In the genomic region with DNA sequence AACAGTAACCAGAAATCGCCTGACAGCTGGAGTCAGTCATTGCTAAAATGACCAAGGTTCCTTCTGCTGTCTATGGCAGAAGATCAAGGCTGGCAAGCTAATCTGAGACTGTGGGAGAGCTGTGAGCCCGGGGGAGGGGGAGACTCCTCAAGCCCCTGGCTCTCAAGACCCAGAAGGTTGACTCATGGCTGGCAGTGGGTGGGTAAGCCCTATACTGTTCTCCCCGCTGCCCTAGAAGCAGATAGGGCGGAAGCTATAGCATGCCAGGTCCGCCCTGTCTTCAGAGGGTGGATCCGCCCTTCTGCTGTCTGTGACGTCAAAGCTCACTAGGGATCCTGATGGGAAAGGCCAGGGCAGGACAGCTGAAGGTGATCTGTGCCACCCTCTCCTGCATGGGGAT, we compare ENCODE assay signal across 14 mouse cellular contexts. TPM values are rescaled to one million over a fixed set of nuclear protein-coding genes. Genes with fewer than 3 reads are reported as not detected.
DNase-seq lines count a peak whose midpoint lies in the region; ATAC-seq and TF ChIP-seq lines count a peak whose summit lies in the region.
"Had no signal": no experiment of that assay in that cellular context is flagged by ENCODE, and none has a peak within 500 bp of the region (broad histone marks: within the 10 kb centered on the region; RNA-seq: fewer than 3 reads in every experiment).

No protein-coding gene starts in this region.

- peak; percentile 41; the same call in 1 of the 2 replicates for ATAC-seq in embryonic facial prominence, embryonic 11.5 days (replicated peaks; ENCODE audit: insufficient number of reproducible peaks, low FRiP score, low TSS enrichment, low read depth)
- peak; percentile 45; the same call in 1 of the 2 replicates for ATAC-seq in lung, embryonic 16.5 days (ENCODE audit: low read depth)
- peak; percentile 44 for ATAC-seq in hindbrain, embryonic 16.5 days

- no peaks in the 10 kb centered on the region for H3K9me3 ChIP-seq in embryonic facial prominence, embryonic 11.5 days (replicated peaks; ENCODE audit: control insufficient read depth, low read length)
- no peaks in the 10 kb centered on the region for H3K9me3 ChIP-seq in embryonic facial prominence, embryonic 10.5 days
- no peaks in the 10 kb centered on the region for H3K9me3 ChIP-seq in lung, embryonic 16.5 days (ENCODE audit: control insufficient read depth, low read length)
- no peaks in the 10 kb centered on the region for H3K9me3 ChIP-seq in hindbrain, embryonic 16.5 days (ENCODE audit: control insufficient read depth, low read length)
- H3K9me3 ChIP-seq: limb, embryonic 12.5 days had no signal

- WGBS in embryonic facial prominence, embryonic 11.5 days, result 39% methylated on average over 7 of the region's 7 CpGs
- 39% methylated on average over 7 of the region's 7 CpGs for WGBS in embryonic facial prominence, embryonic 10.5 days
- WGBS in lung, embryonic 16.5 days, result 40% methylated on average over 7 of the region's 7 CpGs
- 35% methylated on average over 7 of the region's 7 CpGs for WGBS in hindbrain, embryonic 16.5 days

- no peaks in the 10 kb centered on the region for H3K36me3 ChIP-seq in embryonic facial prominence, embryonic 11.5 days (replicated peaks; ENCODE audit: control insufficient read depth, insufficient read depth, low read depth, low read length)
- H3K36me3 ChIP-seq in embryonic facial prominence, embryonic 10.5 days (replicated peaks), result no peaks in the 10 kb centered on the region
- no peaks in the 10 kb centered on the region for H3K36me3 ChIP-seq in lung, embryonic 16.5 days (ENCODE audit: control insufficient read depth, insufficient read depth, low read length)
- H3K36me3 ChIP-seq in hindbrain, embryonic 16.5 days (ENCODE audit: control insufficient read depth, insufficient read depth, low read length), result no peaks in the 10 kb centered on the region
- H3K36me3 ChIP-seq: limb, embryonic 12.5 days had no signal

- no peak overlapping the region for H3K27ac ChIP-seq in embryonic facial prominence, embryonic 11.5 days (replicated peaks; ENCODE audit: low read depth, low read length)
- H3K27ac ChIP-seq in embryonic facial prominence, embryonic 10.5 days (replicated peaks), result no peak overlapping the region
- no peak overlapping the region for H3K27ac ChIP-seq in lung, embryonic 16.5 days (ENCODE audit: low read length)
- H3K27ac ChIP-seq in hindbrain, embryonic 16.5 days (ENCODE audit: low read depth, low read length), result no peak overlapping the region
- H3K27ac ChIP-seq: layer of hippocampus, adult 2 months; limb, embryonic 12.5 days had no signal

- no peaks in the 10 kb centered on the region for H3K4me1 ChIP-seq in embryonic facial prominence, embryonic 11.5 days (ENCODE audit: control insufficient read depth, insufficient read depth, low read length)
- H3K4me1 ChIP-seq in embryonic facial prominence, embryonic 10.5 days, result peaks cover 30% of the 10 kb centered on the region
- peaks cover 6% of the 10 kb centered on the region for H3K4me1 ChIP-seq in lung, embryonic 16.5 days (replicated peaks; ENCODE audit: control insufficient read depth, insufficient read depth, low read length)
- peaks cover 11% of the 10 kb centered on the region for H3K4me1 ChIP-seq in hindbrain, embryonic 16.5 days (ENCODE audit: control insufficient read depth, insufficient read depth, low read depth, low read length)

- no peak overlapping the region for H3K4me3 ChIP-seq in embryonic facial prominence, embryonic 11.5 days (ENCODE audit: low read depth, low read length)
- no peak overlapping the region for H3K4me3 ChIP-seq in embryonic facial prominence, embryonic 10.5 days
- H3K4me3 ChIP-seq in lung, embryonic 16.5 days (ENCODE audit: low read length), result no peak overlapping the region
- no peak overlapping the region for H3K4me3 ChIP-seq in hindbrain, embryonic 16.5 days (ENCODE audit: low read length)
- H3K4me3 ChIP-seq: erythroblast, embryonic 14.5 days; layer of hippocampus, adult 2 months; limb, embryonic 12.5 days had no signal

- DNase-seq in embryonic facial prominence, embryonic 11.5 days (ENCODE audit: low spot score), result no peak
- DNase-seq in embryonic facial prominence, embryonic 10.5 days (ENCODE audit: low spot score), result no peak
- DNase-seq in lung, postnatal 25 days (ENCODE audit: low spot score), result no peak
- peak; percentile 64 for DNase-seq in brain, embryonic 14.5 days (ENCODE audit: low read depth)
- no peak for DNase-seq in spleen, postnatal 36 days (ENCODE audit: low spot score in 2 of 2)
- DNase-seq in layer of hippocampus, postnatal 36 days, result no peak
- DNase-seq: lung, postnatal 14 days; right cerebral cortex, postnatal 14 days had no signal

- no peaks in the 10 kb centered on the region for H3K27me3 ChIP-seq in embryonic facial prominence, embryonic 11.5 days (ENCODE audit: control insufficient read depth, insufficient read depth, low read length)
- peaks cover 59% of the 10 kb centered on the region for H3K27me3 ChIP-seq in embryonic facial prominence, embryonic 10.5 days (replicated peaks; ENCODE audit: low read depth, poor library complexity, severe bottlenecking)
- H3K27me3 ChIP-seq in lung, embryonic 16.5 days (ENCODE audit: control insufficient read depth, insufficient read depth, low read depth, low read length), result no peaks in the 10 kb centered on the region
- no peaks in the 10 kb centered on the region for H3K27me3 ChIP-seq in hindbrain, embryonic 16.5 days (replicated peaks; ENCODE audit: control insufficient read depth, insufficient read depth, low read length)

- TF ChIP-seq CTCF in brain, embryonic 14.5 days (IDR thresholded peaks at IDR 0.05; ENCODE audit: borderline replicate concordance, extremely low read depth, insufficient read depth, insufficient read length), result no peak

- H3K9ac ChIP-seq in embryonic facial prominence, embryonic 11.5 days (replicated peaks; ENCODE audit: low read length), result no peak overlapping the region
- no peak overlapping the region for H3K9ac ChIP-seq in lung, embryonic 16.5 days (ENCODE audit: low read length)
- H3K9ac ChIP-seq in hindbrain, embryonic 16.5 days (ENCODE audit: low read depth, low read length), result no peak overlapping the region
- H3K9ac ChIP-seq: limb, embryonic 12.5 days had no signal

- H3K4me2 ChIP-seq in embryonic facial prominence, embryonic 11.5 days (ENCODE audit: low read depth, low read length), result no peak overlapping the region
- H3K4me2 ChIP-seq in lung, embryonic 16.5 days (ENCODE audit: low read depth, low read length), result no peak overlapping the region
- no peak overlapping the region for H3K4me2 ChIP-seq in hindbrain, embryonic 16.5 days (ENCODE audit: low read length)
- H3K4me2 ChIP-seq: limb, embryonic 12.5 days had no signal

- no peak for TF ChIP-seq POLR2A in brain, embryonic 14.5 days (IDR thresholded peaks at IDR 0.05; ENCODE audit: borderline replicate concordance, extremely low read depth, insufficient read depth, insufficient read length, poor library complexity, severe bottlenecking)

RNA-seq across cellular contexts. Expression of a gene that starts 30.4 kb away (rescaled TPM):
- polyA plus RNA-seq in embryonic facial prominence, embryonic 11.5 days (2014; fragmentation: Nextera tagmentation; extraction: Ambion mirVana), result 0.25 and 0.27 TPM in 2 replicates
- 0.16 and 0.35 TPM in 2 replicates for polyA plus RNA-seq in embryonic facial prominence, embryonic 10.5 days (2016; fragmentation: Nextera tagmentation; extraction: Ambion mirVana)
- polyA plus RNA-seq in lung, embryonic 16.5 days (2015; fragmentation: Nextera tagmentation; extraction: Ambion mirVana), result 0.43 and 0.98 TPM in 2 replicates
- polyA plus RNA-seq in brain, embryonic 14.5 days (2012; rRNA removed), result 3.6 and 4.3 TPM in 2 replicates
- 3.6 and 4.1 TPM in 2 replicates for polyA plus RNA-seq in hindbrain, embryonic 16.5 days (2015; fragmentation: Nextera tagmentation; extraction: Ambion mirVana)
- total RNA-seq in layer of hippocampus, postnatal 36 days (2021), result 1 to 10 TPM; 2.5 to 3.3 TPM
- total RNA-seq: heart, adult 8-10 months had no signal
- polyA plus RNA-seq: erythroblast, embryonic 14.5 days had no signal

RNA-seq across cellular contexts. Expression of a gene that starts 51.0 kb away (rescaled TPM):
- 35.6 and 41.9 TPM in 2 replicates for polyA plus RNA-seq in embryonic facial prominence, embryonic 11.5 days (2014; fragmentation: Nextera tagmentation; extraction: Ambion mirVana)
- 34.6 and 35.1 TPM in 2 replicates for polyA plus RNA-seq in embryonic facial prominence, embryonic 10.5 days (2016; fragmentation: Nextera tagmentation; extraction: Ambion mirVana)
- 27.4 and 28.7 TPM in 2 replicates for polyA plus RNA-seq in lung, embryonic 16.5 days (2015; fragmentation: Nextera tagmentation; extraction: Ambion mirVana)
- polyA plus RNA-seq in brain, embryonic 14.5 days (2012; rRNA removed), result 54.3 and 69.8 TPM in 2 replicates
- 36.8 and 38.1 TPM in 2 replicates for polyA plus RNA-seq in hindbrain, embryonic 16.5 days (2015; fragmentation: Nextera tagmentation; extraction: Ambion mirVana)
- 10 to 100 TPM; 20.1 to 21.9 TPM for total RNA-seq in layer of hippocampus, postnatal 36 days (2021)

RNA-seq across cellular contexts. Expression of a gene that starts 58.9 kb away (rescaled TPM):
- polyA plus RNA-seq in embryonic facial prominence, embryonic 11.5 days (2014; fragmentation: Nextera tagmentation; extraction: Ambion mirVana), result 98.2 and 107 TPM in 2 replicates
- 104 and 107 TPM in 2 replicates for polyA plus RNA-seq in embryonic facial prominence, embryonic 10.5 days (2016; fragmentation: Nextera tagmentation; extraction: Ambion mirVana)
- polyA plus RNA-seq in lung, embryonic 16.5 days (2015; fragmentation: Nextera tagmentation; extraction: Ambion mirVana), result 46.9 and 51.8 TPM in 2 replicates
- 75.6 and 105 TPM in 2 replicates for polyA plus RNA-seq in brain, embryonic 14.5 days (2012; rRNA removed)
- polyA plus RNA-seq in hindbrain, embryonic 16.5 days (2015; fragmentation: Nextera tagmentation; extraction: Ambion mirVana), result 82.2 and 83.4 TPM in 2 replicates
- 10 to 100 TPM; 39.7 to 43.8 TPM for total RNA-seq in layer of hippocampus, postnatal 36 days (2021)
